Mouse (Mus musculus): Measurements from ENCODE around the gene Cntnap5a. TPM values are rescaled to one million over a fixed set of nuclear protein-coding genes. Genes with fewer than 3 reads are reported as not detected.

The Cntnap5a gene
- total RNA-seq, 2 experiments from 2014 or later = 0.02 to 0.05 TPM

DNA sequence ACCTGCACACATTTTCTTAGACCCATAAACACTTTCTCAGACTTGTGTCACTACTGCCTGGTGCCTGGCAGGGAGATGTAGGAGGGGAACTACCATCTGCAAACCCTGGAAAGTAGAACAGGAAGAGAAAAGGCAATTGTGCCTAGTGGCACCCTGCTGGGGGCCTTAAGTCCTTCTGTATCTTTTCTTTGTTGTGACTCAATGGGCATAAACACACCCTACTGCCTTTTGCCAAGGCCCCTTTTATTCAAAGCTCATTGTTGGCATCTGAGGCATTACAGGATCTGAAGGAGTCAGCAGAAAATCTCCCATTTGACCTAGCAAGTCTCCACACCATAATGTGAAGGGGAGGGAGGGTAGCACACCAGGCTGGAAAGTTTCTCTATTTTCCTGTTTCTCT lies 682.2 kb downstream of the Cntnap5a start:
- no peak for DNase-seq

- DNase-seq = no peak
Observed at GRCm38 (mm10) chr1:116367572-116367971, 683.0 kb downstream of the Cntnap5a start.

GRCm38 (mm10) chr1:116370817-116371216 lies 686.3 kb downstream of the Cntnap5a start:
- no peak for DNase-seq

- DNase-seq = no peak
Observed at GRCm38 (mm10) chr1:116373551-116373950, 689.0 kb downstream of the Cntnap5a start.

DNA sequence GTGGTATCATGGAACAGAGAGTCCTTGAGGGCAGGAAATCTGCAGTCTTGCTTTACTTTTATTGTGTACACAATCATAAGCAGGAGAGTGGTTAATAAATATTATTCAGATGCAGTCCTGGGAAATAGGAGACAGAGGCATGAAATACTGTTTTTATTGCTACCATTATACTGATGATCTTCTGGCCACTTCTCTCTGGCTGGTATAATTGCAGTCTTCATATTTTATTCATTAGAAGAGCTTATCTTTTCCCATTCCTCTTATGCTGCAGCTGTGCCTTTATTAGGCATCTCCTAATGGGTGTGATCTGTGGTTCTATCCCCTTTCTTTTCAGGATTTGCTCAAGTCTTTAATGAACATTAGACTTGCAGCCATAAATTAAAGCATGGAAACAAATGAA lies 707.8 kb downstream of the Cntnap5a start:
- DNase-seq = no peak

DNA sequence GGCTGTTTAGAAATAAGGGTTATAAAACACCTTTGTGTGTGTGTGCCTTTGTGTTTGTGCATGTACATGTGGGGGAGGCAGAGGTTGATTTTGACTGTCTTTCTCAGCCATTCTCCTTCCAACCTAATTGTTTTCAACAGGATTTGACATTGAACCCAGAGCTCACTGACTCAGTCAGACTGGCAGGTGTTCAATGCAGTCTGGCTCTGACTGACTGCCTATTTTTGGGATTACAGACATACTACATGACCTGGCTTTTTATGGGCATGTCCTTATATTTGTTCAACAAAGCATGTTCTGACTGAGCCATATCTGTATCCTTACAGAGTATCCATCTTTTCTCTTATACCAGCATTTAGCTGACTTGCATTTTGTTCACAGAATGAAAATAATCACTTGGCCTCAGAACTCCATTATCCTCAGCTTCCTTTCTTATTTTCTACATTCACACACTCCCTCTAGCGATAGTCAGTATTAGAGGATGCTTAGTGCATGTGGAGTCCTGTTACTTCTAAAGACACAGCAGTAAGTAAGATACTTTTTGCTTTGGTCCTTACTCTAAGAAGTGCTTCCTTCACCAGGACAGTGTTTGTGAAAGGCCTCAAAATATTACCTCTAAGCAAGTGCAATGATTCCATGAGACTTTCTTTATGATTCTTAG lies 717.6 kb downstream of the Cntnap5a start:
- no peak for DNase-seq

- DNase-seq = no peak
Observed at GRCm38 (mm10) chr1:116409836-116410235, 725.3 kb downstream of the Cntnap5a start.

- DNase-seq = no peak
Observed at GRCm38 (mm10) chr1:116428396-116428795, 743.8 kb downstream of the Cntnap5a start.

GRCm38 (mm10) chr1:116455115-116455717 lies 770.7 kb downstream of the Cntnap5a start:
- no peak for DNase-seq

DNA sequence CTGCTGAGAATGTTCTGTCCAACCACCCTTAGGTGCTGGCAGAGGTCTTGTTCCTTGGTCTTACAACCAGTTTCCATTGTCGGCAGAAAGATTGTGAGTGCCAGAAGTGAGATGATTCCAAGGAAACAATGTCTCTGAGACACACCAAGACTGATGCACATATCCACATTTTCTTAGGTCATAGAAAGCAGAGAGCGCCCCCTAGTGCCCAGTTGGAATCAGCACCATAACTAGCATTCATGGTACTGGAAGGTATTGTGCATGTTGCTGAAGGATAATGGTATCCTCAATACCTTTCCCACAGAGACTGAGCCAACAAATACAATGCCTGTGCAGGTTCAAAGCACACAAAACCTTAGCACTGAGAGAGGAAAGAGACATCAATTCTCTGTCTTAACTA lies 793.1 kb downstream of the Cntnap5a start:
- DNase-seq = peak; percentile 57

- no peak for DNase-seq
Observed at GRCm38 (mm10) chr1:116488780-116489569, 804.4 kb downstream of the Cntnap5a start.

DNA sequence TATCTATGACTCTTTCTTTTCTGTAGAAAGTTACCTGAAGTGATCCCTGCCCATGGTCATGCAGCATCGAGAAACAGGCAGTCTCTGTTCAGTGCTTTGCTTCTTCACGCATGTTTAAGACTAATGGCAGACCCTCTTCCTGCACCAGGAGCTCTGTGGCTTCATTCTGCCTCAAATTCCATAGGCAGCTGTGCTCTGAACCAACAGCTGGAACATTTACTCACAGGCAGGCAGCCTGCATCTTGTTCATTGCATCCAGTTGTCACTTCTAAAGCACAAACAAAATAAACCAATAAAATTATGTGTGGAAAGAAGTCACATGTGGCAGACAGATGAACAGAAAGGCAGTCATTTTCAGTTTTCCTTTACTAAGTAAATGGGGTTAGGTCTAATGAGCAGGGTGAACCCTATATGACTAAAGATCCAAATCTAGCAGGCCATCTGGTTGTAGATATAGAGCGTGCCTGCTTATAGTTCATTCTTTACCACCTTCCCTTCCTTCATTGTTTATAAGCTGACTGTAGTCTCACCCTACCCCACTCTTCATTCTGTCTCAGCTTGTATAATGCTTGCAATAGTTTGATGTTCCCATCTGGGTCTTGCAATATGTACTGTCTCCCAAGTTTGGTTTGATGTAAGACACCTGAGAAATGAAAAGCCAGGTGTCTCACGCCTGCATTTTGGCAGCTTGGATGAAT lies 893.6 kb downstream of the Cntnap5a start:
- DNase-seq = no peak

- no peak for DNase-seq
Observed at GRCm38 (mm10) chr1:116616272-116616671, 931.7 kb downstream of the Cntnap5a start.

Small RNA genes within 50 kb of the gene (microRNA-seq; reads per million reads assigned to microRNA genes)
- 0 reads per million in 2 experiments for gene Gm23393
